Mouse (Mus musculus) left cerebral cortex, postnatal 25 days (tissue): ENCODE measurements at regions not wholly inside any gene's neighbourhood (a gene's known extent, or its start where the extent isn't known, plus 50 kb on each side); places are given as distances from the start of the nearest gene placed in this dataset.

Source experiments
- DNase-seq, 2 experiments: peaks; one replicate each; pipeline ENCODE4 v3.0.0; 2022; ENCODE audit warnings: low spot score in 2 of 2, mixed read lengths in 1 of 2
- intact Hi-C: fragments of 180-260 bp; cut with DNase I; formaldehyde crosslinking; loops from one replicate; pipeline ENCODE4 v1.15.1; 2025

DNA sequence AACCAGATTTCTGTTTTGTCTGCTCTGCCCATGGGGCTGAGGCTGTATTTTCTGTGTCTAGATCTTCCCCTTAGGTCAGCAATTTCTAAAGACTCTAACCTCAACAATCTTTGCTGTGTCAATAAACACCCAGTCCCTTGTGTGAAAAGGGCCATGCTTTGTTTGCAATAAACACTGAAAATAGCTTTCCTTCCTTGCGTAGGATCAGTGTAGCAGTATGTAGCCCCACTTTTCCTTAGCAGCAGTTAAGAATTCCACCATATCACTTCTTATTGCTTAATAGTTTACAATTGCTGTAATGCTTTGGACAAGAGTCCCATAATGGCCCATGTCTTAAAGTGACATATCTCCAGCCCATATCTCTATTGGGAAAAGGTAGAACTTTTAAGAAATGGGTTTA is 205.3 kb downstream of the Lnpk start:
- no peak for DNase-seq
- intact Hi-C loops: no loop called here

DNA sequence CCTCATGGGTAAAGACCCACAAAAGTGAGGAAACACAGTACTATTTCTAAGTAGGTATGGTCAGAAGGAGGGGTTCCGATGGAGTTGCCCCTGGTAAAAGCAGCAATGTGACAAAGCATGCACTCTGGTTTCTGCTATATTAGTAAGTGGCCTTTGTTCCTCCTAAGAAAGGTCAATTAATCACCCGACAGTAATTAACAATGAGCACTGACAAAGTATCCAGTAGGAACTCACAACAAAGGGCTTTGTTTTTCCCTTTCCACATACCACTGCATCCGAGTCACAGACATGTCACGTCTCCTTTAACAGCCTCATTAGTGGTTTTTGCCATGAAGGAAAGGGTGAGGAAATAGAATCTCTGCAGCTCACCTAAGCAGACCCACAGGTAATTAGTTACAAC is 206.2 kb downstream of the Lnpk start:
- intact Hi-C loops: no loop called here
- DNase-seq: no peak

DNA sequence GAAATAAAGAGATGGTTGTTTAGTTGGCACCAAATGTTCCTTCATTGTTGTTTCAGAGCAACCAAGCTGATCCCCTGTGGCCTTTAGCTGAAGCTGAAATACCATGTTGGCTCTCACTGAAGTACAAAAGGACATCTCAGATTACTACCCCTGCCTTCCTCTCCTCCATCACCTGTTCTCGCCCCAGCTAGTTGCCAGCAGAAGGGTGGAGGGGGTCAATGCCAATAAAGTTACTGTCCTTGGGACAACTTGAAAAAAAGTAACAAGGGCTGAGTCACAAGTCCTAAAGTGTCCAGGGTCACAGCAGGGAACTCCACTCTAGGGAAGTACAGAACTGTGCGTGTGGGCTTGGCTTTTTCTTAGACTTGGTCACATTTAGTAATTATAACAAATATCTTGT is 216.0 kb downstream of the Lnpk start:
- intact Hi-C loops: no loop called here
- no peak for DNase-seq

DNA sequence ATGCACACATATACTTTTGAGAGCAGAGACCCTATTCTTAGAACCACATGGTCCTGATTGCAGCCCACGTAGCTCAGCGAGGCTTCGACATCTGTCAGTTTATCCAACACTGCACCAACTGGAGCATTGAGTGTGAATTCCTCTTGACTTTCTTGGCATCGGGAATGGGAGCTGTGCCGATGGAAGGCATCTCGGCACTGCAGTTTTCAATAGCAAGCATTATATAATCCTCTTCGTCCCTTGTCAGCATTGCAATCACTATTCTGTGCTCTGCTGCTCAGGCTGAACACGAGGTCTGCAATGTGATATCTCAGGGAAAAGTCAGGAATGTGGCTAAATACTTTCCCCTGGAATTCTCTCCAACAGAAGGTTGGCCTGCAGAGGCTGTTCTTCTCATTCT is 224.6 kb downstream of the Lnpk start:
- intact Hi-C loops: loop anchor here (1.0 kb wide), 1 partner anchor 70 kb away; no protein-coding TSS in a partner anchor
- peak; percentile 53 to 91 for DNase-seq

DNA sequence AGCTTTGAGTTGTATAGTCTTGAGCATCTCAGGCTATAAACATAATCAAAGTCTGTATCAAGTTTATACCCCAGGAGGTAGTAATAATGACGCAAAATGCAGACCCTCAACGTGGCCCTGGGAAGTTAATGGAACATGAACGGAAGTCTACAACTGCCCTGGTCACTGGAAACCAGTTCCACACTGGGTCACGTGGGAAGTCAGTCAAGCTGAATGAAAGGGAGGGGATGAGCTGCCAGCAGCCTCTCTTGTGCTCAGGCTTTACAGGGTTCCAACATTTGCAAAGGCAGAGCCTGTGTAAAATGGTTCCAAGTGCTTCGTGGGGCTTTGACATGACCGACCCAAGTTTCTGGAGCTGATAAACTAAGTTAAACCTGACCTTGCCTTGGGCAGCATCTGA is 229.4 kb downstream of the Lnpk start:
- no peak for DNase-seq
- intact Hi-C loops: no loop called here

DNA sequence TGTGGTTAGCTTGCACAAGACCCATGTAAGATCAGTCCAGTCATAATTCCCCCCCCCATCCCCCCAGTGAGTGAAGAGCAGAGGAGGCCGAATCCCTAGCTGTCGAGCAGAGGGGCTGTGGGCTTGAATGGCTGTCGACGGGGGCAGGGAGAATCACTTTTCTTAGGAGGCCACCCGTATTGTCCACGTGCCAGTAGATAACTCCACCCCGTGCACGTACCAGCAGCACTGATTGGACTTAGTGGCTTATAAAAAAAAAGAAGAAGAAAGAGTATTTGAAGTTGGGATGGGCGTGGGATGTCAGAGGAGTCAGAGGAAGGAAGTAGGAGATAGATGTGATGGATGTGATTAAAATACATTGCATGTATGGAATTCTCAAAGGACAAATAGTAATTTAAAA is 272.9 kb downstream of the Lnpk start:
- intact Hi-C loops: no loop called here
- no peak for DNase-seq

DNA sequence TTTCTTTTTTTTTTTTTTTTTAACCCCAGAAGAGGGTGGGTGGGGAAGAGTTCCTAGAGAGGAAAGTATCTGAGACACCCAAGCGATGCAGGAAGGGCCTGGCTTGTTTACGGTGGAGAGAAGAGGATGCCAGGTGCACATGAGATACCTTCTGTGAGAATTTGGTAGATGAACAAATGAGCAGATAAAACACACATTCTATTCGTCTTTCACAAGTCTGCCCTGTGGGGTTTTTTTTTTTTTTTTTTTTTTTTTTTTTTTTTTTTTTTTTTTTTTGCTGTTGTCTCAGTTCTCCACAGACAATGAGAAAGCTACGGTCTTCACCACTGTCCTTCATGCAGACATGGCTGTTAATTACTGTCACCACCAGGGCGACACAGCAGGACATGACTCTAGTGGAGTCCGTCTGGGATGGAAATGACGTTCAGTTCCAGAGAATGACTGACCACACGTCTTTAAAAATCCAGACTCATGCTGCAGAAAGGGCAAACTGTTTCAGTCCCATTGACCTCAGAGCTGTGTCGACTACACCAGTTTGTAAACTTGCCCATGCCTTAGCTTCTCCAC is 278.3 kb downstream of the Lnpk start:
- no peak for DNase-seq
- intact Hi-C loops: loop anchor here (2.0 to 5.0 kb wide), 5 partner anchors 121 to 362 kb away; partner anchors contain the start of gene Lnpk

DNA sequence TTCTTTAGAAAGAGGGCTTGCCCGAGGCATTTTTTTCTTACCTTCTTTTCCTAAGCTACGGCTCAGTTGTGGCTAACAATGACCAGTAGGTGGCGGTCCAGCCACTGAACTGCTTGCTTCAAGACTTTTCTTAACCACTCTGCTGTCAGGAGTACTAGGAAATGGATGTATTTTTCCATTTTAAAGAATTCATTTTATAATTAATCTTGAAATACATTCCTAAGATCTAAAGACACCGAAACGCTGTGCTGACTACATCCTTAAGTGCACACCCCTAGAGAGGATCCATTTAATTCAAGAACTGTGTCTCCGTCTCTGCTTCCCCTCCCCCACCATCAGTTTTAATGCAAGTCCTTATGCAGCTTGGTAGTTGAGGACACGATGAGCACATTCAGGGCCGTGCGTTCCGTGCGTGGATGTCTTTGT is 278.9 kb downstream of the Lnpk start:
- peak; percentile 66 to 85 for DNase-seq
- intact Hi-C loops: loop anchor here (2.0 to 5.0 kb wide), 5 partner anchors 122 to 362 kb away; partner anchors contain the start of gene Lnpk

DNA sequence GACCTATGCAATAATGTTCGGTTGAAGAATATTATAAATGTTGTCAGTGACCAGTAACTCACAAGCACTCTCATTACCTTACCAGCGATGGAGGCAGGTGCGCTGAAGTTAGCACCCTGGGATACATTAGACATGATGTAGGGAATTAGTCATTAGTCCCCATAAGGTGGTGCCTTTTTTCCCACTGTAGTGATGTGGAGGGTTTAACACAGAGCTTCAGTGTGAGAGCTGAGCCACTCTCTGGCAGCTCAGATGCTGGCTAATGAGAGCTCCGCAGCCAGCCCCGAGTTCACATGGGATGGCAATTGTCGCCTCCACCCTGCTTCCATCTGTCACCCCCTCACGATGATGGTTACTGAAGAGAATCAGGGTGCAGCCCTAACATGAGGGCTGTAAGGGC is 286.6 kb downstream of the Lnpk start:
- DNase-seq: no peak
- intact Hi-C loops: no loop called here

DNA sequence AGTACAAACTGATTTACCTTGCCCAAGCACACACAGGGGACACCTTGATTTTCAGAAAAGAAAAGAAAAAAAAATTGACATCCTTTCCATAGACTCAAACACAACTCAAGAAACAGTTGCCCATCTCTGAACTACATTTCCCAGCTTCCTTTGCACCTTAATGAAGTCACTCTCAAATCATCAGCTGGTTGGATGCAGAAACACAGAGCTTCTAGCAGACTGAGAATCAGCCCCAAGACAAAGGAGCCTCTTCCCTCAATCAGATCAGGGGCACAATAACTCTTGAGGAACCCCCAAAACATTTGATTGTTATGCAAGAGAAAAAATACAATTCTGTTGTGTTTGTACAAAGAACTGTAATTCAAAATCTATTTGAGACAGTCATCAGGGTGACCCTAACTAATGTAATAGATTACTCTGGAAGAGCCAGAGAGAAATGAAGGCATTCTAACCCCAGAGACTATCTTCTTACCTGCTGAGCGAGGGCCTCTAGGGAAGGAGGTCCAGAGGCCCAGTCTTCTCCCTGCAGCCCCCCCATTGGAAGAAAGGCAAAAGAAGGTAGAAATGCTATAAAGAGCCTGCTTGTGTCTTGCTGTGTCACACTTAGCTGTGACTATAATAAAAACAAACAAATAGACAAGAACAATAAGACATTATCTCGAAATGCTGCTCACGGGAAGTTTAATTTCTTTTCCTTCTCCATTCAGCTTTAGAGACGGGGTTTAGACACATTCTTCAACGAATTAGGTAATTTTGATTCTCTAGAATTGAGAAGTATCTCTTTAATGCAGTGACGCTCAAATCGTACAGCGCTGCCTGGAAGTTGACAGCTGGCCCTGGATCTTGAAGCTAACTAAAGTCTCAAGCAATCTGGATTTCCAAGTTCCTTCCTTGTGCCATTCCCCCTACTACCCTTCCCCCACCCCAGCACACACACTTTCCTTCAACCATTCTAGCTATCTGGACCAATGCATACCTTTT is 287.5 kb downstream of the Lnpk start:
- intact Hi-C loops: no loop called here
- peak in 1 of 2 experiments; percentile 30 for DNase-seq

DNA sequence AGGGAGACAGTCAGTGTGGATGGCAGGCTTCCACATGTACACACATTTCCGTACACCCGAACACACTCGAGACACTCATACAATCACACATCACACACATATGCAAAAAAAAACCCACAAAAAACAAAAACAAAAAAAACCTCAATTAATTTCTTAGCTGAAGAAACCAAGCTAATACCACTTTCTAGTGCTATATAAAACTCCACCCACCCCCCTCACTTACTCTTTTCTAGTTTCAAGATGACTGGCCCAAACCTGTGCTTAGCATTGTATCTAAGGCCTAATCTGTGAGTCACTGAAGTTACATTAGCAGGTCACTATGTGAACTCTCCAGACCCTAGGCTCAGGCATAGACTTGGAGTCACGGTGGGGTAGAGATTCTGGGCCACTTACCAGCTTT is 293.6 kb downstream of the Lnpk start:
- no peak for DNase-seq
- intact Hi-C loops: no loop called here

DNA sequence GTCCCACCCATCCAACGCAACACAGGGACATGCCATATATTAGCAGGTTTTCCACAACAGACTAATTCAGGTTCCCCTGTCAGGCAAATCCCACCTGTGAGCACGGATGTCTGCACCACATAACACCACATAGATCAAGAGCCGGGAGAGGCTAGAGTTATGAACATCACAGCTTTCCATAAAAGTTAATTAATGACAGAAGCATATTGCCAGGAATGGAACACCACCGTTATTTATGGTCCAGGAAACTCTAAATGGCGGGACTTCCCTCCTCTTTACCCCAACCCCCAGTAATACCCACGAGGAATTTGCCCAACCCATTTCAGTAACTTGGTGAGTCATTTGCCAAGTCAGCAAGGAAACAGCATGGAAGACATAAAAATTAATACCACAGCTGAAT is 314.3 kb downstream of the Lnpk start:
- intact Hi-C loops: no loop called here
- DNase-seq: no peak

DNA sequence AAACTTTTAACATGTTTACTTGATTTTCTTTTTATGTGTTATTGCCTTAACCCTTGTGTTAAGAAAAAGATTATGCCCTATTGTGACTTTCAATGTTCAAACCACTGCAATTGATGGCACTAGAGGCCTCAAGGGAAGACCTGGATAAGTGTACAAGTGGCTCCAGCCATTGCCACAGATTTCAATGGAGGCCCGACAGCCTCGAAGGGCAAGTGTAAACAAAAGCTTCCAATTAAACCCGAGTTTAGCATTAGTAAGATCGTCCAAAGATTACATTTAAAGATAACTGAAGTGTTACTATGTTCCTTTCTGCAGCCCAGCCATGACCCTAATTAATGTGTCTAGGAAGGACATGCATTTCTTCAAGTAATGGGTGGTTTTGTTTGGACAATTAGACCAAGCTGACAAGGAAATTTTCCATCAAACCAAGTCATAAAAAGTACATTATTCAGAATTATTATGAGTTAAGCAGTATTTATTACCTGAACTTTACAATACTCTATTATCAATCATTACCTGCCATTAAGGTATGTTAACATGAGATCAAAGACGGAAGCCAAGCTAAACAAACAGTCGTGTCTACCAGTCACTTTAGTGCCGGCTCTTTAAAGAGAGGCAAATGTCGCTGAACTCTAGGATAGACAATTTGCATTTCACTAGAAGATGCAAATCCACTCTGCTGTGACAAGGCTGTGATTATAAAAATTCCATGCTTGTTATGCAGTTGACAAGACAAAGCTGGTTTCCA is 322.0 kb downstream of the Lnpk start:
- intact Hi-C loops: no loop called here
- DNase-seq: no peak

DNA sequence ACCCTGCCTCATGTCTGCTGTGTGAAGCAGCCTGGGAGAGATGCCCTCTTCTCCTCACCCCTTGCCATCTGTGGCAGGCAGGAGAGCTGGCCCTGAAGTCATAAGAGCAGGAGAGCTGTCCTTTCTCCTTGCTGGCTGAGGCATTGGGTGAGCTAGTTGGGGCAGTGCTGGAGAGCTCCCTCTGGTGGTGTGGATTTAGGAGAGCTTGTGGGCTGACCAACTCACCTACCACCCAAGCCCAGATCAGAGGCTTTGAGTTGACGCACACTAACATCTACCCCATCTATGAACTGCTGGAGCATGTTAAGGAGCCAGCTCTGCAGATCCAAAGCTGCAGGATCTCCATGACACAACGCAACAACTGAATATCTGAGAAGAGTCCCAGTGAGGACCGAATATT is 331.7 kb downstream of the Lnpk start:
- intact Hi-C loops: loop anchor here (5.0 kb wide), 1 partner anchor 180 kb away; no protein-coding TSS in a partner anchor
- no peak for DNase-seq

DNA sequence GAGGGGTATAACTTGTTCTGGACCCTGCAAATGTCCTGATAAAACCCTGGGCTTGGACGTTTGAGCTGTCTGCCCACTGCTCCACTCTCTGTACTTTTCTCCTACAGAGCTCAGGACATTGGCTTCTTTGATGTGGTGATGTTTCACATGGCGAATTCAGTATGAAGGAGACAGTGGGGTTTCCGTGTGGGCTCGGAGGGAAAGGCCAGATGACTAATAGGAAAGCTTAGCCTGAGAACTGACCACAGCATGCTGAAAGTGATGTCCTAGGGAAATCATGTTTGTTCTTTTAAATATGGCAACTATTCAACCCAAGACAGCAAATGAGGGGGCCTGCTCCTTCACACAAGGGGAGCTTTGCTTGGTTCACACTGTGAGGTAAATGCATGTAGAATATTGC is 332.6 kb downstream of the Lnpk start:
- DNase-seq: no peak
- intact Hi-C loops: loop anchor here (5.0 kb wide), 1 partner anchor 179 kb away; no protein-coding TSS in a partner anchor

DNA sequence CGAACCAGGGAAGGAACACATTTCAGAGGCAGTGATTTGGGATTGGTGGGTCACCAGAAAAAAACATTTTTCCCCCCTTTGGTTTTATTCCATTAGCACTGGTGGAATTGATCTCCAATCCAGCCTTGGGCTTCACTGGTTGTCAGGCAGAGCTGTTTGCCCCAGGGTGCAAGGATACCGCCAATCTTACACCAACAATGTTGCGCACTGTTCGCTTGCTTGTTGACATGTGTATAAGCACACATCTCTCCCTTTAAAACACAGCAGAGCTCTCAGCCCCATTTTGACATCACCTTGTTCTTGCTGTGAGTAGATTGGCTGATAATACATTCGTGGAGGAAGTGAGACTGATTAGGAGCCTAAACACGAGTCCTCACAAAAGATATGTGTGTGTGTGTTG is 333.1 kb upstream of the Atp5g3 start:
- DNase-seq: no peak
- intact Hi-C loops: no loop called here

DNA sequence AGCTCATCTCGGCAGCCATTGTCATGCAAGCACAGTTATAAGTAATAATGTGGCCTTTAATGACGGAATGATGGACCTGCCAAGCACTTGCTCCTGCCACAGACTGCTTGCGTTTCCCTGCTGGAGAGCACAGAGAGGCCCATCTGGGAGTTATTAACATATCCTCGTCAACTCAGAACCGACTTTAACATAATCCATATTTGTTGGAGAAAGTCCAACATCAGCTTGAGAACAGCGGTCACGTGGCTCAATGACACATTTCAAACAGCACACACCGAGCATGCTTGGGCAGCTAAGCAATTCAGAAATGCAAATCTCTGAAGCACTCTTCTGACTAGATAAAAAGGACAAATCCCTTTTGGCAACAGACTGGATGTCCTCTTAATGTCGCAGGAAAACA is 332.7 kb upstream of the Atp5g3 start:
- intact Hi-C loops: no loop called here

DNA sequence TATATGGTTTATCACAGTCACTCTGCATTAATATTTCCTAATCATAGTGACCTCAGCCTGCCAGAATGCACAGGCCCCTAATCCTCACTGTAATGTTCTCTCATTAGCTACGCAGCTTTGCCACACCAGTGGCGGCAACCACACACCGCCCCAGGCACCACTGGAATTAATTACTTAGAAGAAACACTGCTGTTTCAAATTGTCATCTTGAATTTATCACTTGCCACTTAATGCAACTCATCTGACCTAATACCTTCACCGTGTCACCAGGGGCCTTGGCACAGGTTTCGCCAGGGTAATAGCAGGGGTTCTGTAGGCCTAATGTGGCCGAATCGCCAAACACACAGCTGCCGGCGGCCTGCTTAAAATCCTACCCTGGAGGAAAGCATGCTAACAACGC is 328.5 kb upstream of the Atp5g3 start:
- intact Hi-C loops: no loop called here
- DNase-seq: no peak

More for the DNA sequence above, 332.7 kb upstream of the Atp5g3 start:
- DNase-seq: peak; percentile 8

DNA sequence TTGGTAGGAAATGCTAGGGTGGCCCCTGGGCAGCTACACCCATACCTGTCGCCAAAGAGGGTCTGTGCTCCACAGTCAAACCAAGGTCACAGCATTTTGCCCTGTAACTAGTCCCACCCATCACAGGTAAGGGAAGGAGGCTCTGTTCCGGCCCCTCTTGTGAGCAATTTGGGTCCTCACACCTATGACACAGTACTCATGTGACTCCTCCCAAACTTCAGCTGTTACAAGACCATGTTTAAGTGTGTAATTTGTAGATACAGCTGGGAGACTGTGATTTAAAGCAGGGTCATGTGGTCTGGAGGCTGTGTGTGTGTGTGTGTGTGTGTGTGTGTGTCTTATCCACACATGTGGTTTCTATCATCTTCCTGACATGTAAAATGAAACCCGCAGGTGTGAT is 306.3 kb upstream of the Atp5g3 start:
- no peak for DNase-seq
- intact Hi-C loops: no loop called here

DNA sequence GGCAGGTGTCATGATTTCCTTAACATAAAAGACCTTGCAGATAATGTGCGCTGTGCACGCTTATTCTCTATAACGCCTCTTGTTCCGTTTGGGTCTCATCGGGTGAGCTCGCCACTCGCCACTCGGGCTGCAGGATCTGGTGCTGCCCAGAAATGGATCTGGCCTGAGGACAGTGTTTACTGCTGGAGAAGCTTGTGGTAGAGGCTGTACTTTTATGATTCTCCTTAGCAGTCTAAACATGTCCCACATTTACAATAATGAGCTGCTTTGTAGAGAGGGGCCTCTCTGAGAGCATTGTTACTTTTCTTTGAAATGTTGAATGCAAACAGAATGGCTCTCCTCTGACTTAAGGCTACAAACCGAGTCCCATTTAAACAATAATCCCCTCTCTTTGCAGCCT is 299.1 kb upstream of the Atp5g3 start:
- intact Hi-C loops: no loop called here
- no peak for DNase-seq
